Mouse (Mus musculus): ENCODE data around the gene Syne3. TPM values are rescaled to one million over a fixed set of nuclear protein-coding genes. Genes with fewer than 3 reads are reported as not detected.

The Syne3 gene
- polyA plus RNA-seq, 1 experiment from 2014 or later, result 0.16 TPM

DNA sequence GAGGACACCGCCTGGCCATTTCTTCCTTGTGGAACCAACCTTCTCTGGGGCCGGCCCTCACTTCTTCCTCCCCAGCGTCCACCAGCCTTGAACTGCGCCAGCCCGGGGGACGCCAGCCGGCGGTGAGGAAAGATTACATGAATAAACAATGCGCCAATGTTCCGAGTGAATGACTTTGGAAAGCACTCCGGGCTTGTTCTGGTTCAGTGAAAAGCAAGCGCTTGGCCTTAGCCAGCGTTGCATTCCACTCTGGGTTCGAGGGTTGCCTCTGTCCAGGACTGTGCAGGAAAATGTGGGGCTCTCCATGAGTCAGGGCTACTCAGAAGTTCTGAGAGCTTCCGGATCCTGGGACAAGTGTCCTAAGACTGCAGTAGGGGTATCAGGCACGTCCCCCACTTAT, 113.0 kb downstream of the Syne3 start:
- Histone ChIP-seq H3K4me3 (ENCODE audit: low read depth, low read length) (no peak overlapping the region), H3K4me2 (ENCODE audit: low read length) (no peak overlapping the region), H3K9ac (ENCODE audit: low read depth, low read length) (no peak overlapping the region), H3K27me3 (ENCODE audit: control insufficient read depth, insufficient read depth, low read depth, low read length) (no peaks in the 10 kb centered on the region), H3K36me3 (ENCODE audit: control insufficient read depth, insufficient read depth, low read length) (no peaks in the 10 kb centered on the region), H3K9me3 (replicated peaks; ENCODE audit: control insufficient read depth, low read length, poor library complexity, severe bottlenecking) (no peaks in the 10 kb centered on the region), H3K27ac (ENCODE audit: low read length) (no peak overlapping the region), H3K4me1 (ENCODE audit: control insufficient read depth, insufficient read depth, low read length) (no peaks in the 10 kb centered on the region; the same call in 1 of the 2 replicates)
- WGBS, result 36% methylated on average over 16 of the region's 16 CpGs
- ATAC-seq, result peak; percentile 44; the same call in 1 of the 2 replicates

DNA sequence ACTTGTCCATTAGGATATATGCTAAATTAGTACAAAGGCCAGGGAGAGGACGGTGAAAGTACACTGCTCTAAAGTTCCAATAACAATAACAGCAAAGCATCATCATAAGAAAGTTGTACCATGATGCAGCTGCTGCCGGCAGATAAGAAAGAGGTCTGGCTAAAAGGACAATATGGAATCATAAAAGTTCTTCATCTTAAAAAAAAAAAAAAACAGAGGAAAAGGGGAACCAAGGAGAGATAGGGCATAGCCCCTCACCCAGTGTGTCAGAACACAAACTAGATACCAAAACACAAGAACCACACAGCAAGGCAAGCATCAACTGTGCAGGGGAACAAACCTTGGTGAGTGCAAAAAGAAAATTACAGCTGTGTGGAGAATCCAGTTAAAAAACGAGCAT, 117.4 kb downstream of the Syne3 start:
- WGBS, result 94% methylated on average over 3 of the region's 3 CpGs
- ATAC-seq, result no peak
- Histone ChIP-seq H3K9ac (ENCODE audit: low read depth, low read length) (no peak overlapping the region), H3K27ac (ENCODE audit: low read length) (no peak overlapping the region), H3K4me3 (ENCODE audit: low read depth, low read length) (no peak overlapping the region), H3K4me1 (ENCODE audit: control insufficient read depth, insufficient read depth, low read length) (no peaks in the 10 kb centered on the region; the same call in 1 of the 2 replicates), H3K36me3 (ENCODE audit: control insufficient read depth, insufficient read depth, low read length) (no peaks in the 10 kb centered on the region), H3K9me3 (replicated peaks; ENCODE audit: control insufficient read depth, low read length, poor library complexity, severe bottlenecking) (no peaks in the 10 kb centered on the region), H3K4me2 (ENCODE audit: low read length) (no peak overlapping the region), H3K27me3 (ENCODE audit: control insufficient read depth, insufficient read depth, low read depth, low read length) (no peaks in the 10 kb centered on the region)

DNA sequence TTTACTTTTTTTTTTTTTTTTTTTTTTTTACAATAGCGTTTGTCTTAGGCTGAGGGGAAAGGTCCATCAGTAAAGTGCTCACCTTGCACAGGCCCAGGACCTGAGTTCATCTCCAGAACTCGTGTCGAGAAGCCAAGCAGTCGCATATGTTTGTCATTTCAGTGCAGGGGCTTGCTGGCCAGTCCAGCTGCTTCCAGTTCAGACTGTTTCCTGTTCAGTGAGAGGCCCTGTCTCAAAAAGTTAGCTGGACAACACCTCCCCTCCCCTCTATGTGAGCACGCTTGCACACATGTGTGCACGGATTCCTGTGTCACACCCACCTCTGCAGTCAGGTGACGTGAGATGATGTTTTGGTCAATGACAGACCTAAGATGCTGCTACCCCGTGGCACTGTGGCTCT, 119.5 kb downstream of the Syne3 start:
- no peaks in the 10 kb centered on the region for H3K9me3 ChIP-seq (replicated peaks; ENCODE audit: control insufficient read depth, low read length, poor library complexity, severe bottlenecking)
- H3K4me3 ChIP-seq (ENCODE audit: low read depth, low read length), result no peak overlapping the region
- ATAC-seq, result no peak
- H3K9ac ChIP-seq (ENCODE audit: low read depth, low read length), result no peak overlapping the region
- no peaks in the 10 kb centered on the region for H3K4me1 ChIP-seq (ENCODE audit: control insufficient read depth, insufficient read depth, low read length)
- no peaks in the 10 kb centered on the region for H3K27me3 ChIP-seq (ENCODE audit: control insufficient read depth, insufficient read depth, low read depth, low read length)
- H3K36me3 ChIP-seq (ENCODE audit: control insufficient read depth, insufficient read depth, low read length), result no peaks in the 10 kb centered on the region
- WGBS, result 86% methylated on average over 8 of the region's 8 CpGs
- H3K4me2 ChIP-seq (ENCODE audit: low read length), result no peak overlapping the region
- H3K27ac ChIP-seq (ENCODE audit: low read length), result no peak overlapping the region

DNA sequence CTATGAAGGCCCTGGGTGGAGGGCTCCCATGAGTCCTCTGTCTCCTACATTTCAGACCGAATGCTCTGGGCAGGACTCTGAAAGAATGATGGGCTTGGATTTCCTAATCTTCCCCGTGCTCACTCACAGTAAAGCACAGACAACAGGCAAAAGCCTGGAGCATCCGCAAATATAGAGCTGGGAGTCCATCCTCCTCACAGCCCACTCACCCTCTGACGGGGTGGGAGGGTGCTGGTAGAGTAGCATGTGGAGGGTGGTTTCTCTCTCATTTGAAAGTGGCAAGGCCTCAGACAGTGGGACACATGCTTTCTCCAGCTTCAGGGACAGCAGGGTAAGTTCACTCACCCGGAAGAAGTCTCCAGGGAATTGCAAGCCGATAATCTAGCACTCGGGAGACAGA, 123.5 kb downstream of the Syne3 start:
- H3K4me3 ChIP-seq (ENCODE audit: low read depth, low read length), result no peak overlapping the region
- no peak for ATAC-seq
- WGBS, result 86% methylated on average over 7 of the region's 7 CpGs
- no peaks in the 10 kb centered on the region for H3K36me3 ChIP-seq (ENCODE audit: control insufficient read depth, insufficient read depth, low read length)
- no peaks in the 10 kb centered on the region for H3K4me1 ChIP-seq (ENCODE audit: control insufficient read depth, insufficient read depth, low read length)
- H3K9ac ChIP-seq (ENCODE audit: low read depth, low read length), result no peak overlapping the region
- H3K9me3 ChIP-seq (replicated peaks; ENCODE audit: control insufficient read depth, low read length, poor library complexity, severe bottlenecking), result no peaks in the 10 kb centered on the region; the same call in 1 of the 2 replicates
- H3K27ac ChIP-seq (ENCODE audit: low read length), result no peak overlapping the region
- no peak overlapping the region for H3K4me2 ChIP-seq (ENCODE audit: low read length)
- H3K27me3 ChIP-seq (ENCODE audit: control insufficient read depth, insufficient read depth, low read depth, low read length), result no peaks in the 10 kb centered on the region

DNA sequence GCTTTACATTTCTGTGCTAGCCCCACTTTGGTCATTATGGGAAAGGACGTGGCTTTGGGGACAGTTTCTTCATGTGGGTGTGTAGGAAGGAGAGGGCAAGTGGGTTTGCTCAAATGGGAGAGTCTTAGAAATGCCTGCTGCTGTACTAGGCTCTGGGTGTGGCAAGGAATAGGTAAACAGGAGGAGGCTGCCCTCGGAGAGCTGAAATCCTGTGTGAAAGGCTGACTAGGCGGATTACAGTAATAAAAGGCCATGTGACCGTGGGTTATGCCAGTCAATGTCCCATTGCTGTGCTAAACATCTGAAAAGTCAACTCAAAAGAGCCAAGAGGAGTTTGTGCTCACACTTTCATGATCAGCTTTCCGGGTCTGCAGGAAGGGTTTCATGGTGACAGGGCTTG, 127.1 kb downstream of the Syne3 start:
- WGBS, result 63% methylated on average over 5 of the region's 5 CpGs
- no peaks in the 10 kb centered on the region for H3K27me3 ChIP-seq (ENCODE audit: control insufficient read depth, insufficient read depth, low read depth, low read length)
- H3K27ac ChIP-seq (ENCODE audit: low read length), result no peak overlapping the region
- H3K9me3 ChIP-seq (replicated peaks; ENCODE audit: control insufficient read depth, low read length, poor library complexity, severe bottlenecking), result no peaks in the 10 kb centered on the region; the same call in 1 of the 2 replicates
- no peaks in the 10 kb centered on the region for H3K36me3 ChIP-seq (ENCODE audit: control insufficient read depth, insufficient read depth, low read length)
- no peak for ATAC-seq
- H3K9ac ChIP-seq (ENCODE audit: low read depth, low read length), result no peak overlapping the region
- no peak overlapping the region for H3K4me3 ChIP-seq (ENCODE audit: low read depth, low read length)
- H3K4me1 ChIP-seq (ENCODE audit: control insufficient read depth, insufficient read depth, low read length), result no peaks in the 10 kb centered on the region
- no peak overlapping the region for H3K4me2 ChIP-seq (ENCODE audit: low read length)

DNA sequence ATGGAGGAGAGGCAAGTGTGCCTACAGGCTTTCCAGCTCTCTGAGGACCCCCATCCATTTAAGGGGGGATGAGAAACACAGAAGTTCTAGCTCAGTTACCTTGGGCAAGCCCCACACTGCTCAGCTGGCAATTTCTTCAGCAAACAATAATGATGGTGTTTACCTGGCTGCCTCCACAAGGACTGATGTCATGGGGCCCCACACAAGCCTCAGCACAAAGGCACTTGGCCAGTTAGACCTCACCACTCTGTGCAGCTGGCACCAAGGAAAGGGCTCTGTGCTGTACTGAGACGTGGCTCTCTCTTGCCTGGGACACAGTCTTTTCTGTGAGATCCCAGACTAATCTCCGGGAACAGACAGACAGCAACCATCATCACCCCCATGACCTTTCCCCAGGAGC, 127.5 kb downstream of the Syne3 start:
- H3K27ac ChIP-seq (ENCODE audit: low read length), result no peak overlapping the region
- H3K4me2 ChIP-seq (ENCODE audit: low read length), result no peak overlapping the region
- no peaks in the 10 kb centered on the region; the same call in 1 of the 2 replicates for H3K9me3 ChIP-seq (replicated peaks; ENCODE audit: control insufficient read depth, low read length, poor library complexity, severe bottlenecking)
- WGBS, result 50% methylated on average over 2 of the region's 2 CpGs
- H3K4me3 ChIP-seq (ENCODE audit: low read depth, low read length), result no peak overlapping the region
- no peaks in the 10 kb centered on the region for H3K4me1 ChIP-seq (ENCODE audit: control insufficient read depth, insufficient read depth, low read length)
- no peaks in the 10 kb centered on the region for H3K27me3 ChIP-seq (ENCODE audit: control insufficient read depth, insufficient read depth, low read depth, low read length)
- H3K36me3 ChIP-seq (ENCODE audit: control insufficient read depth, insufficient read depth, low read length), result no peaks in the 10 kb centered on the region
- no peak overlapping the region for H3K9ac ChIP-seq (ENCODE audit: low read depth, low read length)
- no peak for ATAC-seq

DNA sequence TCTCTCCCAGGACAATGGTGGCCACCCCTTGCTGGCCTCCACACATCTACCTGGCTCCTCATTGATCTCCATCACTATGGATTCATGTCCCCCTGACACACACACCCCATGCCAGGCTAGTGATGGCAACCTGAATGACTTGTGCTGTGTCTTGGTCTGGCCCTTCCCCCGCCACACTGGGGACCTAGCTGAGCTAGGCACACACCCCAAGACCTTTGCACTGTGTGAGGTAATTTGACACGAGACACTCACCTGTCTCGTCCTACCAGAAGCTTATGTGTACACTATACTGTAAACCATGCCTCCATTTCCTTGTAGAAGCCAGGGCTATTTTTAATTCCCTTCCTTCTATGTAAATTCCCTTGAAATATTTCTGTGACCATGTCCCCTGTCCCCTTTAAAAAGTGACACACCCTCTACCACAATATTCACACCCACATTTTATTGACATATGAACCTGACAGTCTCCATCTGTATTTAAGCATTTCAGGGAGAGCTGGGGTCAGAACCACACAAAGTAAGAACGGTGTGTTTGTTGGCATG, 128.0 kb downstream of the Syne3 start:
- Histone ChIP-seq H3K4me3 (ENCODE audit: low read depth, low read length) (no peak overlapping the region), H3K9me3 (replicated peaks; ENCODE audit: control insufficient read depth, low read length, poor library complexity, severe bottlenecking) (no peaks in the 10 kb centered on the region; the same call in 1 of the 2 replicates), H3K4me2 (ENCODE audit: low read length) (no peak overlapping the region), H3K9ac (ENCODE audit: low read depth, low read length) (no peak overlapping the region), H3K4me1 (ENCODE audit: control insufficient read depth, insufficient read depth, low read length) (no peaks in the 10 kb centered on the region), H3K36me3 (ENCODE audit: control insufficient read depth, insufficient read depth, low read length) (no peaks in the 10 kb centered on the region), H3K27me3 (ENCODE audit: control insufficient read depth, insufficient read depth, low read depth, low read length) (no peaks in the 10 kb centered on the region), H3K27ac (ENCODE audit: low read length) (no peak overlapping the region)
- WGBS, result 86% methylated on average over 4 of the region's 4 CpGs
- ATAC-seq, result no peak

DNA sequence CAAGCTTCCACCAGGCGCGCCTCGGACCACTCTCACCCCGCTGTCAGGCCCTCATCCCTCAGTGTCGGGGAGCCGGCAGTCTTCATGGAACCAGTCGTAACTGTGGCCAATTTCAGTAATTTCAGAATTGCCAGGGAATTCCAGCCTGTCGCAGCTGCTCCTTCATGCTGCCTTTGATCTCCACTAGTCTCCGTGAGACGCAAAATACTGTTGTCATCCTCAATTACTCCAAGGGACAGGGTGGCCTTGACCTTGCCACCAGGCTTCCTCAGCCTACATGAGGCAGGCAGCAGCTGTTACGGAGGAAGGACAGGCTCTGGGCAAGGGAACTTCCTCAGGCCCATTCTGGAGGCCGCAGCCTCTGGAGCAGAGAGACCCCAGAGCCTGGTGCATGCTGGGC, 129.2 kb downstream of the Syne3 start:
- WGBS, result 61% methylated on average over 12 of the region's 12 CpGs
- ATAC-seq, result no peak
- Histone ChIP-seq H3K4me1 (ENCODE audit: control insufficient read depth, insufficient read depth, low read length) (no peaks in the 10 kb centered on the region), H3K9ac (ENCODE audit: low read depth, low read length) (no peak overlapping the region), H3K27me3 (ENCODE audit: control insufficient read depth, insufficient read depth, low read depth, low read length) (no peaks in the 10 kb centered on the region), H3K4me3 (ENCODE audit: low read depth, low read length) (no peak overlapping the region), H3K4me2 (ENCODE audit: low read length) (no peak overlapping the region), H3K36me3 (ENCODE audit: control insufficient read depth, insufficient read depth, low read length) (no peaks in the 10 kb centered on the region), H3K27ac (ENCODE audit: low read length) (no peak overlapping the region), H3K9me3 (replicated peaks; ENCODE audit: control insufficient read depth, low read length, poor library complexity, severe bottlenecking) (no peaks in the 10 kb centered on the region; the same call in 1 of the 2 replicates)

All from midbrain, embryonic 16.5 days (tissue).